14 mouse cellular contexts compared by ENCODE assay signal in the genomic region with DNA sequence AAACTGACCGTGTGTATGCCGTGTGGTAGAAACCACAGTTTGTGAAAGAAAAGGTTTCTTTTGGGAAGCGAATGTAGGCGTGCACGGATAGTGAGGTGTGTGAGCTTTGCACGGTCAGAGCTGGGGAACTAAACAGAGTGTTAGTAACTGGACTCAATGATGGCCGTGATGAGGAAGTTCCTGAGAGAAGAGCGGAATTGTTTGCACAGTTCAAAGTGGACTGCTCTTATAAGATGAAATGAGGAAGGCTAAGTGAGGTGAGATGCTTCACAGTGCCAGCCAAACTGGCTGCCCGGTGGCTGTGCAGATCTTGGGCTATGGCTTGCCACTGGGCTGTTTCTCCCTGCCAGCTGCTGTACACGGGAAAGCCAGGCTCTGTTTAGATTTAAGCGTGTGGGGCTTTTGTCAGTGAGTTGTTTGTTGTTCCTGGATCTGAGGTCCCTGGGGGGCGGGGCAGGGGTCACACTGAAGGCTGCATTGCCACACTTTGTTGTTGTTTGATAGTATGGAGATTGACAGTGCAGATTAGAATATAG.
DNase-seq lines count a peak whose midpoint lies in the region; ATAC-seq and TF ChIP-seq lines count a peak whose summit lies in the region.
"Had no signal": no experiment of that assay in that cellular context is flagged by ENCODE, and none has a peak within 500 bp of the region (broad histone marks: within the 10 kb centered on the region; RNA-seq: fewer than 3 reads in every experiment).

No protein-coding gene starts in this region.

- no peaks in the 10 kb centered on the region for H3K27me3 ChIP-seq in intestine, embryonic 16.5 days (replicated peaks; ENCODE audit: control insufficient read depth, insufficient read depth, low read length)
- H3K27me3 ChIP-seq in intestine, embryonic 15.5 days (replicated peaks) = no peaks in the 10 kb centered on the region
- H3K27me3 ChIP-seq in neural tube, embryonic 13.5 days = no peaks in the 10 kb centered on the region
- H3K27me3 ChIP-seq in liver, postnatal 0 days (ENCODE audit: insufficient read depth, low read length) = no peaks in the 10 kb centered on the region
- H3K27me3 ChIP-seq: midbrain, embryonic 13.5 days; neural tube, embryonic 12.5 days had no signal

- TF ChIP-seq CTCF in liver, postnatal 0 days (IDR thresholded peaks at IDR 0.05; ENCODE audit: low read depth) = no peak

- H3K4me2 ChIP-seq in intestine, embryonic 16.5 days (ENCODE audit: low read depth, low read length) = no peak overlapping the region
- no peak overlapping the region for H3K4me2 ChIP-seq in intestine, embryonic 15.5 days (replicated peaks)
- no peak overlapping the region for H3K4me2 ChIP-seq in neural tube, embryonic 13.5 days
- H3K4me2 ChIP-seq in liver, postnatal 0 days (ENCODE audit: low read depth, low read length) = no peak overlapping the region
- H3K4me2 ChIP-seq: midbrain, embryonic 13.5 days; neural tube, embryonic 12.5 days had no signal

- H3K36me3 ChIP-seq in intestine, embryonic 16.5 days (ENCODE audit: control insufficient read depth, insufficient read depth, low read length) = no peaks in the 10 kb centered on the region
- no peaks in the 10 kb centered on the region for H3K36me3 ChIP-seq in intestine, embryonic 15.5 days
- H3K36me3 ChIP-seq in neural tube, embryonic 13.5 days = no peaks in the 10 kb centered on the region
- H3K36me3 ChIP-seq in liver, postnatal 0 days (replicated peaks; ENCODE audit: insufficient read depth, low read length) = no peaks in the 10 kb centered on the region
- H3K36me3 ChIP-seq: midbrain, embryonic 13.5 days; neural tube, embryonic 12.5 days had no signal

- H3K9ac ChIP-seq in intestine, embryonic 16.5 days (ENCODE audit: low read depth, low read length) = no peak overlapping the region
- no peak overlapping the region for H3K9ac ChIP-seq in intestine, embryonic 15.5 days
- H3K9ac ChIP-seq in neural tube, embryonic 13.5 days = 0 out of 2 replicates have a peak overlapping the region, but pooled peaks have one; percentile 12
- no peak overlapping the region; the same call in 1 of the 2 replicates for H3K9ac ChIP-seq in liver, postnatal 0 days (replicated peaks)
- H3K9ac ChIP-seq: midbrain, embryonic 13.5 days; neural tube, embryonic 12.5 days had no signal

- ATAC-seq in intestine, embryonic 16.5 days = peak; percentile 19; the same call in 1 of the 2 replicates
- no peak for ATAC-seq in intestine, embryonic 15.5 days
- no peak for ATAC-seq in neural tube, embryonic 13.5 days (ENCODE audit: low read depth)
- peak; percentile 43 for ATAC-seq in liver, postnatal 0 days
- ATAC-seq: CD4-positive, CD25-positive, alpha-beta regulatory T cell, adult 4 months; midbrain, embryonic 13.5 days had no signal

- H3K4me1 ChIP-seq in intestine, embryonic 16.5 days (ENCODE audit: control insufficient read depth, insufficient read depth, low read length) = peaks cover 66% of the 10 kb centered on the region
- H3K4me1 ChIP-seq in intestine, embryonic 15.5 days (replicated peaks) = peaks cover 53% of the 10 kb centered on the region
- H3K4me1 ChIP-seq in neural tube, embryonic 13.5 days (replicated peaks) = peaks cover 86% of the 10 kb centered on the region
- peaks cover 48% of the 10 kb centered on the region for H3K4me1 ChIP-seq in liver, postnatal 0 days (ENCODE audit: insufficient read depth)

- no peak overlapping the region for H3K4me3 ChIP-seq in intestine, embryonic 16.5 days (ENCODE audit: low read length)
- H3K4me3 ChIP-seq in intestine, embryonic 15.5 days (replicated peaks) = no peak overlapping the region
- no peak overlapping the region for H3K4me3 ChIP-seq in neural tube, embryonic 13.5 days
- H3K4me3 ChIP-seq in liver, postnatal 0 days (ENCODE audit: low read depth, low read length) = no peak overlapping the region
- H3K4me3 ChIP-seq: midbrain, embryonic 13.5 days; neural tube, embryonic 12.5 days had no signal

- no peak for DNase-seq in neural tube, embryonic 10.5 days (ENCODE audit: extremely low spot score, low spot score)
- no peak for DNase-seq in liver, postnatal 0 days
- DNase-seq in yolk sac, embryonic 10.5 days (ENCODE audit: low spot score) = no peak
- no peak for DNase-seq in adrenal gland, postnatal 10 days
- DNase-seq: cerebellum, adult 8-10 months; layer of hippocampus, adult 9-11 months; retina, postnatal 1 day had no signal

- no peaks in the 10 kb centered on the region for H3K9me3 ChIP-seq in intestine, embryonic 16.5 days (ENCODE audit: control insufficient read depth, low read length)
- H3K9me3 ChIP-seq in intestine, embryonic 15.5 days = no peaks in the 10 kb centered on the region
- H3K9me3 ChIP-seq in neural tube, embryonic 13.5 days = no peaks in the 10 kb centered on the region
- no peaks in the 10 kb centered on the region for H3K9me3 ChIP-seq in liver, postnatal 0 days (ENCODE audit: low read length)
- H3K9me3 ChIP-seq: midbrain, embryonic 13.5 days; neural tube, embryonic 12.5 days had no signal

- no peak overlapping the region for H3K27ac ChIP-seq in intestine, embryonic 16.5 days (ENCODE audit: low read length)
- no peak overlapping the region for H3K27ac ChIP-seq in intestine, embryonic 15.5 days
- H3K27ac ChIP-seq in neural tube, embryonic 13.5 days (replicated peaks) = no peak overlapping the region
- H3K27ac ChIP-seq in liver, postnatal 0 days (ENCODE audit: low read depth) = 0 out of 2 replicates have a peak overlapping the region, but pooled peaks have one; percentile 44
- H3K27ac ChIP-seq: kidney, postnatal 0 days; midbrain, embryonic 13.5 days; neural tube, embryonic 12.5 days had no signal

- no peak for TF ChIP-seq EP300 in liver, postnatal 0 days (IDR thresholded peaks at IDR 0.05; ENCODE audit: low read depth)

- WGBS in intestine, embryonic 16.5 days = 45% methylated on average over 12 of the region's 12 CpGs
- WGBS in intestine, embryonic 15.5 days = 44% methylated on average over 12 of the region's 12 CpGs
- 65% methylated on average over 12 of the region's 12 CpGs for WGBS in neural tube, embryonic 13.5 days
- WGBS in liver, postnatal 0 days (ENCODE audit: insufficient replicate concordance) = 30% methylated on average over 12 of the region's 12 CpGs

Comparison
In these comparisons a context has a peak if more than half of its experiments do, and no peak if none do; other contexts are left out.
1. ATAC-seq: peak in intestine, embryonic 16.5 days (single experiment) and liver, postnatal 0 days (single experiment); none in intestine, embryonic 15.5 days (single experiment) and neural tube, embryonic 13.5 days (single experiment).